ENCODE assay signal across 16 mouse cellular contexts in the genomic region with DNA sequence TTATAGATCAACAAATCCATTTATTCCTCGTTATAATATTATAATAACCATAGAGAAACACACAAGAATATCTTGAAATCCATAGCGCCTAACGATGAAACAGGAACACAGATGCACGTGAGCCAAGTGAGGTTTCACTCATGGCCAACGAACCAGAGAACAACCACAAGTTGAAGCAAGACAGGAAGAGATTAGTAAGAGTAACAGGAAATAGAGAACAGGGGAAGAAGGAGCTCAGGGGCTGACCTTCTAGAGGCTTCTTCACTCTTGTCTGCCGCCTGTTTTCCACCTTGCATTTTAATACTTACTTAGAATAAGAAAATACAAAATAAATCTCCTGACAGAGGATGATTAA.
DNase-seq lines count a peak whose midpoint lies in the region; ATAC-seq and TF ChIP-seq lines count a peak whose summit lies in the region.
"Had no signal": no experiment of that assay in that cellular context is flagged by ENCODE, and none has a peak within 500 bp of the region (broad histone marks: within the 10 kb centered on the region; RNA-seq: fewer than 3 reads in every experiment).

No protein-coding gene starts in this region.

- no peaks in the 10 kb centered on the region for H3K4me1 ChIP-seq in lung, postnatal 0 days (ENCODE audit: insufficient read depth, low read depth, low read length)
- H3K4me1 ChIP-seq in lung, adult 2 months (ENCODE audit: control insufficient read depth, insufficient read depth, low read length) = no peaks in the 10 kb centered on the region; the same call in 1 of the 2 replicates
- H3K4me1 ChIP-seq: heart, embryonic 10.5 days; hindbrain, embryonic 15.5 days; kidney, embryonic 15.5 days; midbrain, embryonic 13.5 days; neural tube, embryonic 15.5 days had no signal

- H3K27ac ChIP-seq in lung, postnatal 0 days (ENCODE audit: low read length) = no peak overlapping the region
- H3K27ac ChIP-seq: gastrocnemius, adult 2 months; heart, embryonic 10.5 days; hindbrain, embryonic 15.5 days; kidney, embryonic 15.5 days; liver, embryonic 14.5 days; neural tube, embryonic 15.5 days had no signal

- no peak overlapping the region for H3K4me2 ChIP-seq in lung, postnatal 0 days (replicated peaks; ENCODE audit: low read depth, low read length)
- H3K4me2 ChIP-seq: hindbrain, embryonic 15.5 days; kidney, embryonic 15.5 days; midbrain, embryonic 13.5 days; neural tube, embryonic 15.5 days had no signal

- no peaks in the 10 kb centered on the region for H3K36me3 ChIP-seq in lung, postnatal 0 days (ENCODE audit: insufficient read depth, low read length)
- H3K36me3 ChIP-seq: heart, embryonic 10.5 days; hindbrain, embryonic 15.5 days; kidney, embryonic 15.5 days; midbrain, embryonic 13.5 days; neural tube, embryonic 15.5 days had no signal

- no peaks in the 10 kb centered on the region for H3K27me3 ChIP-seq in lung, postnatal 0 days (replicated peaks; ENCODE audit: insufficient read depth, low read length)
- H3K27me3 ChIP-seq: hindbrain, embryonic 15.5 days; kidney, embryonic 15.5 days; midbrain, embryonic 13.5 days; neural tube, embryonic 15.5 days had no signal

- WGBS in lung, postnatal 0 days = 69% methylated on average over 6 of the region's 6 CpGs
- WGBS in lung, adult 2 months = 60% methylated on average over 6 of the region's 6 CpGs

- peak; percentile 22 for DNase-seq in lung, postnatal 0 days (ENCODE audit: low spot score)
- DNase-seq in lung, adult 2 months = no peak
- DNase-seq in naive thymus-derived CD4-positive, alpha-beta T cell, adult 2 months (ENCODE audit: low read depth) = peak; percentile 75
- DNase-seq in thymus, postnatal 25 days = peak; percentile 18
- no peak for DNase-seq in ovary, postnatal 14 days (ENCODE audit: low spot score)
- no peak for DNase-seq in left cerebral cortex, postnatal 25 days (ENCODE audit: low spot score in 2 of 2)
- DNase-seq: cerebellum, adult 18-20 months; gastrocnemius, adult 2 months had no signal

- no peak for TF ChIP-seq POLR2A in lung, adult 2 months (IDR thresholded peaks at IDR 0.05; ENCODE audit: borderline replicate concordance, extremely low read depth, low read depth, low read length)

- no peaks in the 10 kb centered on the region for H3K9me3 ChIP-seq in lung, postnatal 0 days (ENCODE audit: low read length)
- H3K9me3 ChIP-seq: heart, embryonic 10.5 days; hindbrain, embryonic 15.5 days; kidney, embryonic 15.5 days; midbrain, embryonic 13.5 days; neural tube, embryonic 15.5 days had no signal

- no peak overlapping the region for H3K9ac ChIP-seq in lung, postnatal 0 days (replicated peaks; ENCODE audit: low read depth)
- H3K9ac ChIP-seq: hindbrain, embryonic 15.5 days; kidney, embryonic 15.5 days; liver, embryonic 14.5 days; midbrain, embryonic 13.5 days; neural tube, embryonic 15.5 days had no signal

- TF ChIP-seq CTCF in lung, postnatal 0 days (IDR thresholded peaks at IDR 0.05) = no peak
- TF ChIP-seq CTCF in lung, adult 2 months (IDR thresholded peaks at IDR 0.05; ENCODE audit: insufficient read depth, low read length) = no peak

- intact Hi-C loops in left cerebral cortex, postnatal 25 days (cut with DNase I) = no loop called here

- no peak for TF ChIP-seq EP300 in lung, postnatal 0 days (IDR thresholded peaks at IDR 0.05)

- no peak overlapping the region for H3K4me3 ChIP-seq in lung, postnatal 0 days (ENCODE audit: low read depth, low read length)
- no peak overlapping the region for H3K4me3 ChIP-seq in lung, adult 2 months (replicated peaks; ENCODE audit: extremely low read depth, low read depth, low read length)
- H3K4me3 ChIP-seq: gastrocnemius, adult 2 months; heart, embryonic 10.5 days; hindbrain, embryonic 15.5 days; kidney, embryonic 15.5 days; midbrain, embryonic 13.5 days; neural tube, embryonic 15.5 days had no signal

- ATAC-seq in lung, postnatal 0 days = no peak
- ATAC-seq in hematopoietic stem cell, adult 5-6 weeks (replicated peaks in 1 of 2; ENCODE audit: insufficient read depth in 1 of 2, low FRiP score in 2 of 2, low TSS enrichment in 1 of 2, low read depth in 1 of 2, poor library complexity in 2 of 2, severe bottlenecking in 2 of 2) = peak; percentile 86 to 91
- no peak for ATAC-seq in frontal cortex, adult (ENCODE audit: low TSS enrichment)

Comparison
In these comparisons a context has a peak if more than half of its experiments do, and no peak if none do; other contexts are left out.
1. DNase-seq: peak in lung, postnatal 0 days (single experiment), naive thymus-derived CD4-positive, alpha-beta T cell, adult 2 months (single experiment) and thymus, postnatal 25 days (single experiment); none in lung, adult 2 months (single experiment), ovary, postnatal 14 days (single experiment) and left cerebral cortex, postnatal 25 days (0 of 2).
2. ATAC-seq: peak in hematopoietic stem cell, adult 5-6 weeks (2 of 2); none in lung, postnatal 0 days (single experiment) and frontal cortex, adult (single experiment).